Mouse (Mus musculus) liver, embryonic 14.5 days (tissue): ENCODE measurements at regions not wholly inside any gene's neighbourhood (a gene's known extent, or its start where the extent isn't known, plus 50 kb on each side); places are given as distances from the start of the nearest gene placed in this dataset.
A peak's percentile ranks its signal among the peaks of the same experiment; 100 is the strongest.

Experiments
- ATAC-seq: fragments of 200-750 bp; cut with Nextera tagmentation; 2 replicates; pipeline ENCODE4 v1.8.0; 2017; ENCODE audit warnings: moderate number of reproducible peaks, mild to moderate bottlenecking, moderate library complexity; ENCODE audit not compliant: insufficient read depth
- DNase-seq, 3 experiments: peaks; one replicate each; pipeline ENCODE4 v3.0.0-alpha.2; 2012 to 2013; ENCODE audit warnings: low read depth in 3 of 3, low spot score in 3 of 3
- H3K27ac ChIP-seq: fragments of 300-500 bp; sonication (generic); 2 replicates; pipeline ENCODE4 v1.5.1; 2014; ENCODE audit warnings: moderate library complexity, mild to moderate bottlenecking, control low read depth, inconsistent platforms
- H3K27me3 ChIP-seq: fragments of 300-500 bp; sonication (generic); 2 replicates; pipeline ENCODE4 v1.6.1; 2014; ENCODE audit warnings: mild to moderate bottlenecking, low read length, moderate library complexity; ENCODE audit not compliant: control insufficient read depth, insufficient read depth
- H3K36me3 ChIP-seq: fragments of 300-500 bp; sonication (generic); replicated peaks from 2 replicates; pipeline ENCODE4 v1.6.1; 2014; ENCODE audit warnings: low read depth; ENCODE audit not compliant: control insufficient read depth, insufficient read depth
- H3K4me1 ChIP-seq, 2 experiments: fragments of 200-500 bp in 1 of 2; fragments of 300-500 bp in 1 of 2; sonication (generic) in 1 of 2; replicated peaks; 2 replicates each; pipeline ENCODE4 v1.6.1; 2012 to 2014; ENCODE audit warnings: antibody characterized with exemption in 1 of 2, inconsistent platforms in 1 of 2, low read length in 1 of 2; ENCODE audit not compliant: control insufficient read depth in 2 of 2, insufficient read depth in 2 of 2
- H3K4me2 ChIP-seq: fragments of 300-500 bp; sonication (generic); 2 replicates; pipeline ENCODE4 v1.6.1; 2014; ENCODE audit warnings: low read depth, mild to moderate bottlenecking, control low read depth, moderate library complexity
- H3K4me3 ChIP-seq, 2 experiments: fragments of 200-500 bp in 1 of 2; fragments of 300-500 bp in 1 of 2; sonication (generic) in 1 of 2; 2 replicates each; pipeline ENCODE4 v1.5.1; 2012 to 2014; ENCODE audit warnings: low read depth in 2 of 2, low read length in 2 of 2, mild to moderate bottlenecking in 2 of 2, control low read depth in 1 of 2, inconsistent platforms in 1 of 2, moderate library complexity in 1 of 2; ENCODE audit not compliant: insufficient read depth in 1 of 2
- H3K9ac ChIP-seq: fragments of 300-500 bp; sonication (generic); replicated peaks from 2 replicates; pipeline ENCODE4 v1.6.1; 2014; ENCODE audit warnings: mild to moderate bottlenecking, control low read depth, moderate library complexity
- H3K9me3 ChIP-seq: fragments of 300-500 bp; sonication (generic); 2 replicates; pipeline ENCODE4 v1.6.1; 2016; ENCODE audit warnings: low read length, mixed read lengths; ENCODE audit not compliant: control insufficient read depth
- CTCF ChIP-seq: IDR thresholded peaks from 2 replicates; pipeline ENCODE4 v1.5.1; 2016; ENCODE audit warnings: antibody characterized with exemption, low read depth, control low read depth
- EP300 ChIP-seq: IDR thresholded peaks from 2 replicates; pipeline ENCODE4 v1.6.1; 2016; ENCODE audit warnings: antibody characterized with exemption, low read depth
- WGBS: fragments of 180-500 bp; shearing (Covaris S2); extraction: QIAGEN DNeasy Blood & Tissue Kit; methylation state at CpG from one replicate; pipeline ENCODE4 v1.1.7; 2014; ENCODE audit not compliant: insufficient replicate concordance; 5-methylcytosine and 5-hydroxymethylcytosine counted together

GRCm38 (mm10) chr6:84271441-84271840 is 263.1 kb downstream of the Dysf start:
- no peak for DNase-seq
- TF ChIP-seq CTCF (no peak), EP300 (no peak)
- ATAC-seq: no peak
- H3K27me3 ChIP-seq: no peaks in the 10 kb centered on the region
- no peaks in the 10 kb centered on the region for H3K9me3 ChIP-seq
- H3K9ac ChIP-seq: no peak overlapping the region
- H3K4me2 ChIP-seq: no peak overlapping the region
- H3K4me1 ChIP-seq: no peaks in the 10 kb centered on the region
- H3K27ac ChIP-seq: no peak overlapping the region
- H3K4me3 ChIP-seq: no peak overlapping the region
- 54% methylated on average over 3 of the region's 3 CpGs for WGBS
- H3K36me3 ChIP-seq: no peaks in the 10 kb centered on the region

- H3K4me3 ChIP-seq: no peak overlapping the region
- DNase-seq: no peak
- no peak for ATAC-seq
- H3K9ac ChIP-seq: no peak overlapping the region
- no peak overlapping the region for H3K27ac ChIP-seq
- no peaks in the 10 kb centered on the region for H3K4me1 ChIP-seq
- H3K36me3 ChIP-seq: no peaks in the 10 kb centered on the region
- H3K4me2 ChIP-seq: no peak overlapping the region
- H3K27me3 ChIP-seq: no peaks in the 10 kb centered on the region
- TF ChIP-seq EP300 (no peak), CTCF (no peak)
- H3K9me3 ChIP-seq: no peaks in the 10 kb centered on the region
- 34% methylated on average over 12 of the region's 12 CpGs for WGBS
Observed at GRCm38 (mm10) chr6:84270518-84271165, 262.3 kb downstream of the Dysf start.

- Histone ChIP-seq H3K9ac (no peak overlapping the region), H3K36me3 (no peaks in the 10 kb centered on the region), H3K4me2 (no peak overlapping the region), H3K9me3 (no peaks in the 10 kb centered on the region), H3K4me1 (no peaks in the 10 kb centered on the region), H3K27me3 (no peaks in the 10 kb centered on the region), H3K27ac (no peak overlapping the region), H3K4me3 (no peak overlapping the region)
- DNase-seq (no peak), ATAC-seq (no peak)
- TF ChIP-seq CTCF (no peak), EP300 (no peak)
- 67% methylated on average over 4 of the region's 4 CpGs for WGBS
Observed at GRCm38 (mm10) chr6:84269478-84269877, 261.1 kb downstream of the Dysf start.

- ATAC-seq: no peak
Observed at GRCm38 (mm10) chr6:84269023-84269422, 260.6 kb downstream of the Dysf start.

GRCm38 (mm10) chr6:84268111-84268510 is 259.7 kb downstream of the Dysf start:
- no peak for ATAC-seq
- WGBS: 71% methylated on average over 4 of the region's 4 CpGs

More at GRCm38 (mm10) chr6:84269023-84269422, 260.6 kb downstream of the Dysf start:
- Histone ChIP-seq H3K9me3 (no peaks in the 10 kb centered on the region), H3K9ac (no peak overlapping the region), H3K27ac (no peak overlapping the region), H3K36me3 (no peaks in the 10 kb centered on the region), H3K4me3 (no peak overlapping the region), H3K27me3 (no peaks in the 10 kb centered on the region), H3K4me1 (no peaks in the 10 kb centered on the region), H3K4me2 (no peak overlapping the region)
- DNase-seq: no peak
- TF ChIP-seq CTCF: 0 out of 2 replicates have a peak, but pooled peaks have one; percentile 2
- no peak for TF ChIP-seq EP300
- 46% methylated on average over 3 of the region's 3 CpGs for WGBS

More at GRCm38 (mm10) chr6:84268111-84268510, 259.7 kb downstream of the Dysf start:
- H3K27me3 ChIP-seq: no peaks in the 10 kb centered on the region
- H3K4me2 ChIP-seq: no peak overlapping the region
- no peak for DNase-seq
- H3K9ac ChIP-seq: no peak overlapping the region
- no peaks in the 10 kb centered on the region for H3K9me3 ChIP-seq
- no peak overlapping the region for H3K4me3 ChIP-seq
- H3K27ac ChIP-seq: no peak overlapping the region
- TF ChIP-seq EP300 (no peak), CTCF (no peak)
- H3K36me3 ChIP-seq: no peaks in the 10 kb centered on the region
- H3K4me1 ChIP-seq: no peaks in the 10 kb centered on the region
